Mouse (Mus musculus) ovary, adult 18-20 months (tissue): ENCODE results near the gene Aspm.

Experiments used
- DNase-seq: peaks from one replicate; pipeline ENCODE4 v3.0.0; 2022; ENCODE audit warnings: low spot score, mixed read lengths

The Aspm gene

GRCm38 (mm10) chr1:139501258-139501752 is 46.7 kb downstream of the Aspm start, which contains the start of gene F13b:
Gene F13b, plus strand, starts transcription at chr1:139501702.
- no peak for DNase-seq

GRCm38 (mm10) chr1:139514556-139514955 is 60.0 kb downstream of the Aspm start:
- DNase-seq: no peak
